Mouse (Mus musculus): ENCODE results near the gene Tmx1. TPM values are rescaled to one million over a fixed set of nuclear protein-coding genes. Genes with fewer than 3 reads are reported as not detected.
A peak's percentile ranks its signal among the peaks of the same experiment; 100 is the strongest.

Gene Tmx1
- total RNA-seq (2021) = 10 to 100 TPM; 55.1 to 56.9 TPM
- long read RNA-seq, experiment 1, transcript Tmx1-201 (8 exons, 2,795 nt) = major isoform, 62 of 92 reads
- long read RNA-seq, experiment 1, partial matches to known transcripts = 22 of 92 reads
- long read RNA-seq, experiment 1, other reads (novel, unspliced or antisense) = 8 of 92 reads
- long read RNA-seq, experiment 2, transcript Tmx1-201 (8 exons, 2,795 nt) = major isoform, 58 of 72 reads
- long read RNA-seq, experiment 2, partial matches to known transcripts = 9 of 72 reads
- long read RNA-seq, experiment 2, other reads (novel, unspliced or antisense) = 5 of 72 reads

DNA sequence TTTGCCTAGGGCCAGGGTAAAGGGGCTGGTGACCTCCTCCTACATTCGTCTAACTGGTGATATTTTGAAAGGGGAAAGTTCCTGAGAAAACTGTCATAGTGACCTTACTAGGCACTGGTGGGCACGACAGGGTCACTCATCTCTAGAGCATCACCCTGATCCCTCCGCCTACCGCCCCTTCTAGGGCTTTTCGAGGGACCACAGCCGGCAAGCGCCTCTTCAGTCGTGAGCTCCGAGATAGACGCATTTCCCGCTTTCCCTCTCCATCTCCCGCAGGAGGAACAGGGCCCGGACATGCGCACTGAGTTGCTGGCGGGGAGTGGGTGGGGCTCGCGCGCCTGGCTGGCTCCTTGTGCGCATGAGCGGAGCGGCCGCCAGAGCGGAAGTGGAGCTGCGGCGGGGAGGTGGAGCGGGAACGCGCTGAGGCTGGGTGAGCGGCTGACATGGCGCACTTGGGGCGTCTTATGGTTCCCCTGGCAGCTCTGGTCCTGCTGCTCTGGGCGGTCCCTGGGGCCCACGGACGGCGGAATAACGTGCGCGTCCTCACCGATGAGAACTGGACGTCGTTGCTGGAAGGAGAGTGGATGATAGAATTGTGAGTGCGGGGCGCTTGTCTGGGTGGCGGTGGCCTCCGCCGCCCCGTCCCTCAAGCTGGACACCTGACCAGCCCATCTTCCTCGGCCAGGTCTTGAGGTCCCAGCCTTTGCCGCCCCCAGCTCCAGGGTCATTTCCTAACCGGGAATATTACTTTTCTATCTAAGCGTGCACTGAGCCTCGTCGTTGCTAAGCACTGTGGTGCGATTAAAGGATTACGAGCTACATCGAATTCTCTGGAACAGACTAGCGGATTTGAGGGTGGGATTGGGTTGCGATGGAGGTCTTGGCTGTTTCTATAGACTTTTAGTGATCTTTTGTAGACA is at the start of gene Tmx1:
Gene Tmx1 (plus strand): TSS at position 370 of the 920 bp plus-strand sequence.
- intact Hi-C loops (cut with DNase I) = no loop called here
- DNase-seq = peak; percentile 99 to 100

DNA sequence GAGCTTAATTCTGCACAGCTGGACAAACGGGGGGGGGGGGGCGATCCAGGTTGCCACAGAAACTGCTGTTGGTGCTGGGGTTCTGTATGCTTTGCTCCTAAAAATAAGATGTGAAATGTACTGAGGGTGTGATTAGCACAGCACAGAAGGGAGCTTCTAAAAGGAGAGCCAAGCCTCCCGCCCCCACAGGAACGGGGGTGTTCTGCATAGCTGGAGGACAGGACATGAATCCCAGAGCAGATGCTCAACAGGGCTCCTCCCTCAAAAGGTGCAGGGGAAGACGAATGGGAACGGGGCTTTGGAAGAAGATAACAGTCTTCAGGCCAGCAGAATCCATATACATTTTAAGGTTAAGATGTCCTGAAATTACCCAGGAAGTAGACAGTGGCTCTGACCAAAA is 48.6 kb upstream of the Tmx1 start:
- intact Hi-C loops (cut with DNase I) = no loop called here
- no peak for DNase-seq

DNA sequence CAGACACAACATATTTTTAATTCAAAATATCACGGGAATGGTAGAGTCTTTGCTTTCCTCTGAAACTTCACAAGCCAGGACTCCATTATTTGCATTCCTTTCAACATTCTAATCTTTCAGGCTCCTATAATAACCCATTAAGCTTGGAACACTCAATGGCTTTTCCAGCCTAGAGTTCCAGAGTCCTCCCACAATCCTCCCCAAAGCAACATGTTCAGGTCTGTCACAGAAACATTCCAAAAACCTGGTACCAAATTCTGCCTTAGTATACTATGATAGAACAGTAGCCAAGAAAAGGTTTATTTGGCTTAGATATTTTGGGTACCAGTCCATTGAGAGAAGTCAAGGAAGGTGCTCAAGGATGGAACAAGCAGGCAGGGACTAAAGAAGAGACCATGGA is 44.5 kb upstream of the Tmx1 start:
- DNase-seq = no peak
- intact Hi-C loops (cut with DNase I) = no loop called here

DNA sequence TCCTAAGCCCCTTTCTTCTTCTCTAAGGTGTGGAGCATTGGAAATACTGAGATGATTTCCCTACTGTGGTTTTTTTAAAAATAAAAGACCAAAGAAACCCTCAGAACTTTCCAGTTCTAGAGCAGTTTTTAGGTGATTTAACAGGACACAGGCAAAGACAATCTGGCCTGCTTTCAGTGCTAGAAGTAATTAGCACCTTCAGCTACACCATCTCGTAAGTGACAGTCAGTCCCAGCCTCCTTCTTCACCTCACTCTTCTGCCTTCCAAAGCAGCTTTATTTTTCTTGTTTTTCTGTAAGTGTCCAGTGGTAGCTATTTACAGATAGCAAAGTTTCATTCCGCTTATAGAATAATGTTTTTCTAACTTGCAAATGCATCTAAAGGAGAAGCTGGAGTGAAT is 43.3 kb upstream of the Tmx1 start:
- intact Hi-C loops (cut with DNase I) = no loop called here
- DNase-seq = no peak

DNA sequence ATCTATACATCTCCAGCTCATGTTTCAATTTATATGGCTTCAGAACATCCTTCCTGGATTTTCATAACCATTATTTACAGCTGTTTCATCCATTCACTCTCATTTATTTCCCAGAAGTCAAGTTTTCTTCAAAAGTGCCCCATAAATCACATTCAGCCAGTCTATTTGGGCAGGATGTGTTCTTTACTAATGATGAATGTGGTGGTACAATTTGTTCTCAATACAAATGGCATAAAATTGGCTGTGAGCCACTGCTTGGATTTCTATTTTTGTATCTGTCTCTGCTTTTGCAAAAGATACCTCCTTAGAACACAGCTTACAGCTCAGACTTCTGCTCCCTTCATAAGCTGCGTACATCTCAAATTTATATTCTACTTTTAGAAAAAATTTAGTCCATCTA is 32.7 kb upstream of the Tmx1 start:
- intact Hi-C loops (cut with DNase I) = no loop called here

DNA sequence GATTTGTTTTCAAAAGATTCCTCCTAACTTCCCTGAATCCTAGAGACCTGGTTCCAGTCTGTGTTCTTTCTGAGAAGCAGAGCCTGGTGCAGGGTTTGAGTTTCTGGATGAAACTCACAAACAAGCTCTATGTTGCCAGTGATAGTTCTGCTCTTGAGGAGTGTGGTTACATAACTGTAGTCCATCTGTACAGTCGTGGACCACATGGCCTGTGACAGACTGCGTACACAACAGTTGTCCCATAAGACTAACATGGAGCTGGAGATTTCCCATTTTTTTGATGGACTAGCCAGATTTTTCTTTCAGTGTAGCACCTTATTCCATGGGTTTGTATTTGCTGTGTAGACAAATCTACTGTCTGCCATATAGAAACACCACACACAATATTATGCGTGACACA is 31.9 kb upstream of the Tmx1 start:
- intact Hi-C loops (cut with DNase I) = no loop called here
- DNase-seq = no peak

More for the DNA sequence above, 32.7 kb upstream of the Tmx1 start:
- no peak for DNase-seq

DNA sequence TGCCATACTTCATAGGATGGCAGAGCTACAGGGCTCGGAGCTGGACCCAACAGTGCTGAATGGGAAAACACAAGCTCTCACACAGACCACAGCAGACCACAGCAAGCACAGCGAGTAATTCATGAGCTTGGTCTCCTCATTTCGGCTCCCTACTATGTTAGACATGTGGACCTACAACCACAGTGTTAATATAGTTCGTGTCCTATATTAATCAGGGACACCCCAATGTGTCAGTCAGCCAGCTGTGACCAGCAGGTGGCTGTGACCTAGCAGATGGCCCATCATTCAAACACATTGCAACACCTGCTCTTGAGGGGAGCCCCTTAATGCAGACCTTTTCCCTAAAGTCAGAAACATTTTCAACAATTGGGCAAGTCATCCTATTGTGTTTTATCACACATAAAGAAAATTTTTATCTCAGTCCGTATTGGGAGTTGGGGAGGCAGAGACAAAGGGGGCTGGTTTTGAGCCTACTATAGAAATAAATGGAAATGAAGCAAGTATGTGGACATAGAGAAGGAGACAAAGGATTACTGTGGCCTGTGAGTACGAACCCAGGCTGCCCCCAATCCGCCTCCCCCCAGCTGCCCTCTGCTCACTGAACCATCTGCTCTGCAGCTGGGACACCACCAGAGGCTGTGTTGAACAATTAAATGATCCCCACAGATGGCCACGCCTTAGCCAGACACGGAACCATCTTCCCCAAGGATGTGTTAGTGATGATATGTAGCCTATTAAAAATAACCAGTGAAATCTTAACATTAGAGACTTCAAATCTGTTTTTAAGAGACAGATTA is 30.4 kb upstream of the Tmx1 start:
- DNase-seq = no peak
- intact Hi-C loops (cut with DNase I) = no loop called here

DNA sequence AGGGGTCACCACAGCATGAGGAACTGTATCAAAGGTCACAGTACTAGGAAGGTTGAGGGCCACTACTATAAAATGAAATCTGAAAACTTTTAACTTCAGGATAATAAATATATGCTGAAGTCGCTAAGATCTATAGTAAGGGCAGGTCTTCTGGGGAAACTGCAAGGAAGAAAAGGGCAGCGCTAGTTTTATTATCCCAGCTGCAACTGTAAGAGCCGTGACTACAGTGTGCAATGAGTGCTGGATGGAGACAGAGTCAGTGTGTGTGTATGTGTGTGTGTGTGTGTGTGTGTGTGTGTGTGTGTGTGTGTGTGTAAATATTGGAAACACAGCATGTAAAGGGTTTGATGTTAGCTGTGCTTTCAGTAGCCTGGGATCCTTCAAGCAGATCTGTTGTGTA is 25.0 kb upstream of the Tmx1 start:
- no peak for DNase-seq
- intact Hi-C loops (cut with DNase I) = no loop called here

DNA sequence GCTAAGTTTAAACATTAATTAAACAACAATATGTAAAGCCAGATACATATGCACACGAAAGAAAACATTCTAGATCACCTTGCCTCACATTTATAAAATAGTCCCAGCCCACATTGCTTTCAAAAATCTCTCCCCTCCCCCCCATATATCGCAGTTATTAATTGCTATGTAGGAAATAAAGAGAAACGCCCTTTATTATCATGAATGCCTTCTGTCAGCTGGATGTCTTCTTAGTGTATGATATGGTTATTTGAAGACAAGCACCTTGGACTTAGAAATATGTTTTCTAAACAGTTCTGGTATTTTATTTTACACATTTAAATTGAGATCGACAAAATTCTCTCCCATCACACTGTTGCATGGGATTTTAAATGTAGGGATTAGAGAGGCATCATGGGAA is 23.3 kb upstream of the Tmx1 start:
- DNase-seq = no peak
- intact Hi-C loops (cut with DNase I) = loop anchor here (1.0 kb wide), 1 partner anchor 194 kb away; no protein-coding TSS in a partner anchor

DNA sequence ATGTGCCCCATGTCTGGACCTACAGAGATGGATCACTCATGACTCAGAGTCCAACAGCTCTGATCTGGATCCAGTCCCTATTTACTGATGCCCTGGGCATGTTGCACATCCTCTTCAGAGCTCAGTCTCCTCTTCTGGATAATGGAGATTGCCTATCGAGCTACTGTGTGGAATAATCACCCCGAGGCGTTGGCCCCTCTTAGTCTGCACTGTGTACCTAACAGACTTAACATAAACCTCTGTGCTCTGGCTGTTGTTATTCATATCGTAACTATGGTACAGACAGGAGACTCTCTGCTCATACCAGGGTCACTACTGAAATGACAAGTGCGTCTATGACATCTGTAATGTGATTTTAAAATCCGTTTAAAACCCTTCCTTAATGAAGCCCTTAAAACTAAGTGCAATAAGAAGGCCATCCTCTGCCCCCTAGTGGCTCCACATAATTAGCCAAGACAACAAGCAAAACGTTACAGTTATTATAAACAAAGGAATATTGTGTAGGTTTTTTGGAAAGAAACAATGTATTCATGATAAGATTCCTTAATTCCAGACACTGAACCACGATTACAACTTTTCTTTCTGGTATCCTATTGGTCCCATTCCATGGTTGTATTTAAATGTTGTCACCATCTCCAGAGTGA is 22.5 kb upstream of the Tmx1 start:
- intact Hi-C loops (cut with DNase I) = no loop called here
- DNase-seq = peak; percentile 27 to 58

DNA sequence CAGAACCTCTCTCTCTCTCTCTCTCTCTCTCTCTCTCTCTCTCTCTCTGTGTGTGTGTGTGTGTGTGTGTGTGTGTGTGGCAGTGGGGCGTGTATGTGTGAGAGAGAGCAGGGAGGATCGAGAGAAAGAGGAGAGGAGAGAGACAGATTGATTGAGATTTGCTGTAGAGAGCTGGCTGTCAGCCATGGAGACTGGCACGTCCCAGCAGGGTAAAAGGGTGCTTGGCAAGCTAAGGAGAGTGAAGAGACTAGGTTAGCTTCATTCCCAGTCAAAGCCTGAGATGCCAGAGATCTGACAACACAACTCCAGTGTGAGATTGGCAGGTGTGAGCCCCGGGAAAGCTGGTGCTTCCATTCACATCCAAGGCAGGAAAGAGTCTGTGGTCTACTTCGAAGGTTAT is 21.5 kb upstream of the Tmx1 start:
- DNase-seq = no peak
- intact Hi-C loops (cut with DNase I) = no loop called here

DNA sequence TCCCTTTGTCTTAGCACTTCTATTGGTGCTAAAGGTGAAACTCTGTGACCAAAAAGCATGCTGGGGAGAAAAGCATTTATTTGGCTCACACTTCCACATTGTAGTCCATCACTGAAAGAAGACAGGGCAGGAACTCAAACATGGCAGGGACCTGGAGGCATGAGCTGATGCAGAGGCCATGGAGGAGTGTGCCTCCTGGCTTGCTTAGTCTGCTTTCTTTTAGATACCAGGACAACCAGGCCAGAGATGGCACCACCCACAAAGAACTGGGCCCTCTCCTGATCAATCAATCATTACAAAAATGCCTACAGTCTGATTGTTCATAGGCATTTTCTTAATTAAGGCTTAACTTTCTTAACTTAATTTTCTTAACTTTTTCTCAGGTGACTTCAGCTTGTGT is 2.9 kb upstream of the Tmx1 start:
- intact Hi-C loops (cut with DNase I) = no loop called here
- no peak for DNase-seq

DNA sequence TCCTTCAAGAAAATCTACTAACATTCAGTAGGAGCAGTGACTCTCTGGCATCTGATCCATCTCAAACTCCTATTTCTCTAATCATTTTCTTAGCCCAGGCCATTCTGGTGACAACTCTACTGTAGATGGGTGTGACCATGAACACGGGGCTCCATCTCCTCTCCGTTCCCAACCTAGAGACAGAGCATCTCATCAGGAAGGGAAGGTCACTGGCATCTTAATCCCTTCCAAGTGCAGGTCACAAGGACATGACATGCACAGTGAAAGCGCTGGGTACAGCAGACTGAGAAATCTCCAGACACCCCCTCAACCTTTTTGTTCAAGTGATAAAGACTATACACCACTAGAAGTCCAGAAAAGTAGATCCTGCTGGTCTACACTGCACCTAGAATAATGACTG is 1.4 kb upstream of the Tmx1 start:
- intact Hi-C loops (cut with DNase I) = no loop called here
- no peak for DNase-seq

DNA sequence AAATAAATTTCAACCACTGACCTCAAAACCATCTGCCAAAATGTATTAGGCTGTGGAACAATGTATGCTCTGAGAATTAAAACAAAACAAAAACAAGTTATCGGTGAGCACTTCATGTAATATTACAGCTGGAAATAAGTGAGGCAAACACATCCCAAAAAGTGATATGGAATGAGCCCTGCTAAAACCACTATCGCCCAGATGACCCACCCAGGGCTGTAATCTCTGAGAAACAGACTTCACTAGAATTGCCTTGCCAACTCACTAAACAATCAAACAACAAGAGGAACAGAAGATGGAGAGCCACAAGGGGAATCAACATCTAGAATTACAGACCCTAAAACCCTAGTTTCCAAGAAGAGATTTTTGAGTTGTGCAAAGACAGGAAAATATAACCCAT is 752 bp upstream of the Tmx1 start:
- intact Hi-C loops (cut with DNase I) = no loop called here
- DNase-seq = no peak

DNA sequence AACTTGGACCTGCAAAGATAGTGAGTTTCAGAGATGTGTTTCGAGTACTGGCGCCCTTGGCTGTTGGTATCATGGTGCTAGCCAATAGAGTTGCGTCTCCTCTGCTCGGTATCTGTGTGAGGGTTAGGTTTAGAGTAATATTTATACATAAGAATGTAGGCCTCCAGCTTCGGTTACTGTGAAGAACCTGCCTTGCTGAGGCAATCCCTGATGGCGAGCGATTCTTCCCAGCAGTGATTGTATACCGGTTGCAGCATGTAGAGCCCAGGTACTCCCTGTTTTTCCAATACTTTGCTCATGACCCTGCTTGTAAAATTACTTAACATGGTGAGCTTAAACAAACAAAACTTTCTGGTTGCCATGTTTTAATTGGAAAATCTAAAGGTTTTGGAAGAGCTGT is 2.3 kb downstream of the Tmx1 start:
- no peak for DNase-seq

DNA sequence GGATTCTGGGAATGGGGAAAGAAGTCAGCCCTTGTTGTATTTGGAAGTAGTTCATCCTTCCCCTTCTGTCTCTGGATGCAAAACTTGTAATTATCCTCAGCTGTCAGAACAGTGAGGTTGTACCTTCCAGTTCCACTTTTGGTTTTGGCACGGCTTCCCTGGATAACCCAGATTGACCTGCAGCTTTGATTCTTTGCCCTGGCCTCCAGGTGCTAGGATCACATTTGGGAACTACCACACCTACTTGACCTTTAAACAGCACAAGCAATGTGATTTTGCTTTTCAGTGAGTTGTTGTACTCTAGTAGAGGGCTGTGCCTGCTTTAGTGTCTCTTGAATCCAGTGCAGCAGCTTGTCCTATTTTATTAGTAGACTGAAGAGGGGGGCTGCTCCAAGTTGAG is 6.7 kb downstream of the Tmx1 start:
- intact Hi-C loops (cut with DNase I) = no loop called here
- peak in 1 of 2 experiments; percentile 33 for DNase-seq

More for the DNA sequence above, 2.3 kb downstream of the Tmx1 start:
- intact Hi-C loops (cut with DNase I) = no loop called here

DNA sequence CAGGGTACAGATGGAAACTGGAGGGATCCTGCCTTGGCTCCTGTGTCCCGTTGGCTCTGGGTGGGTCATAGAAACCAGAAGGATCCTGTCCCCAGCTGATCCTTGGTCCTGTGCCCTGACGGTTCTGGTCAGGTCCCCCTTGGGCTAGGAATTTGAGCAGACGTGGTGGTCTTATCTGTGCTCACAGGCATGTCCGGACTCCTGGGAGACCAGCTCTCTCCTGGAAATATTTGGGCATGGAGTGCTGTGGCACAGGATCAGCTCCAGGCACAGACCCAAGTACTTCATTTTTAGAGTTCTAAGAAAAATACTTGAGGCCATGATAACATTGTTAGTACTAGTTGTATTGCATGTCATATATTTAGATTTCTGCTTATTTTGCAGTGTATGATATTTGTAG is 11.1 kb downstream of the Tmx1 start:
- intact Hi-C loops (cut with DNase I) = no loop called here
- DNase-seq = peak; percentile 16 to 52

DNA sequence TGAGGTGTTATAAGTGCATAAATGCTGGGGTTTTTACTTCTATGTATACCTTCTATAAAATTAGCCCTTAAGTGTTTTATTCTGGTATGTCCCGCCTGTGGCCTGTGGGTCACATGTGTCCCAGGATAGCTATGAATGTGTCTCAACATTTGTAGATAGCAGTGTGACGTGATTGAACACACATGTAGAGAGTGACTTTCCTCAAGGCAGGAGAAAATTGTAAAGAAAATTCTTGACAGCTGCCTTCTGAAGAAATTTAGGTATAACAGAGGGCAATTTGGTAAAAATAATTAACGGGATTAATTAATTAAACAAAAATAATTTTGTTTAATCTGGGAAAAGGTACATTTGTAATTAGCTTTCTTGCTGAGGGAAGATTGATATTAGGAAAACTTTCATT is 22.4 kb downstream of the Tmx1 start:
- intact Hi-C loops (cut with DNase I) = no loop called here
- DNase-seq = no peak

DNA sequence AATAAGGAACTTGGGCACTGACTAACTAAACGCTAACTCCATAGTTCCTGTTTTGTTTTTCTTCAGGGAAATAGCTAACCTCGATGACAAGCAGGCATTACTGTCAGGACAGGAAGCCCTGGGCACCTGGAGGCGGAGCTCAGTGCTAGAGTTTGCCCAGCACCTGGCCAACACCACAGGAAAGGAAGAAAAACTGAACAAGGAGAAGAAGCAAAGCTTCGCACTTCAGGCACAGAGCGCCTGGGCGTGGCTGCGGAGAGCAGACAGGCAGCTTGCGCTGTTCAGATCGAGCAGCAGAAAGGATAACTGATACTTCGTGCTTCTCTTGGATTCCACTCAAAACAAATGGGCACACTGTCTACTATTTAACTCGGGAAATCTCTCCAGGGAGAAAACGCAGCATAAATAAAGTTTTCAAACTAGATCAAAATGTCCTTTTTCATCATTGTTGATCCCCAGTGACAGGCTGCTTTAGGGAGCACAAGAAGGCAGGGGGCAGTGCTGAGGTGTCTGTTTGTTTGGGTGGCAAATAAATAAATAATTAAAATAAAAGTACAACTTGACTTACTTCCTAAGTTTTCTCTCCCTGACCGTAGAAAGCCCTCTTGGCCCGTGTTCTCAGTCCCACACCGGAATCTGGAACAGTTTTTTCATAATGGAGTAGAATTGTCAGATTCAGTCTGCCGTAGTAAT is 24.1 kb downstream of the Tmx1 start:
- intact Hi-C loops (cut with DNase I) = no loop called here
- DNase-seq = no peak
